Mouse (Mus musculus) midbrain, embryonic 14.5 days (tissue): ENCODE measurements at regions not wholly inside any gene's neighbourhood (a gene's known extent, or its start where the extent isn't known, plus 50 kb on each side); places are given as distances from the start of the nearest gene placed in this dataset.

Experiments
- ATAC-seq: fragments of 200-750 bp; cut with Nextera tagmentation; 2 replicates; pipeline ENCODE4 v1.8.0; 2017; ENCODE audit warnings: moderate number of reproducible peaks, moderate library complexity; ENCODE audit not compliant: low FRiP score, low TSS enrichment
- DNase-seq: peaks from one replicate; pipeline ENCODE4 v3.0.0-alpha.2; 2015
- H3K27ac ChIP-seq: fragments of 300-500 bp; sonication (generic); replicated peaks from 2 replicates; pipeline ENCODE4 v1.5.1; 2014; ENCODE audit warnings: mild to moderate bottlenecking, low read depth, low read length, moderate library complexity
- H3K27me3 ChIP-seq: fragments of 300-500 bp; sonication (generic); 2 replicates; pipeline ENCODE4 v1.6.1; 2014; ENCODE audit warnings: low read length, control low read depth, mixed read lengths; ENCODE audit not compliant: control insufficient read depth, insufficient read depth
- H3K36me3 ChIP-seq: fragments of 300-500 bp; sonication (generic); 2 replicates; pipeline ENCODE4 v1.6.1; 2014; ENCODE audit warnings: low read length, control low read depth; ENCODE audit not compliant: control insufficient read depth, insufficient read depth
- H3K4me1 ChIP-seq: fragments of 300-500 bp; sonication (generic); 2 replicates; pipeline ENCODE4 v1.6.1; 2014; ENCODE audit warnings: mild to moderate bottlenecking, antibody characterized with exemption, low read length, control low read depth; ENCODE audit not compliant: control insufficient read depth, insufficient read depth
- H3K4me2 ChIP-seq: fragments of 300-500 bp; sonication (generic); 2 replicates; pipeline ENCODE4 v1.6.1; 2014; ENCODE audit warnings: mild to moderate bottlenecking, low read length, moderate library complexity
- H3K4me3 ChIP-seq: fragments of 300-500 bp; sonication (generic); replicated peaks from 2 replicates; pipeline ENCODE4 v1.5.1; 2014; ENCODE audit warnings: low read depth, low read length
- H3K9ac ChIP-seq: fragments of 300-500 bp; sonication (generic); replicated peaks from 2 replicates; pipeline ENCODE4 v1.6.1; 2014; ENCODE audit warnings: mild to moderate bottlenecking, low read length, moderate library complexity
- H3K9me3 ChIP-seq: fragments of 300-500 bp; sonication (generic); 2 replicates; pipeline ENCODE4 v1.6.1; 2016; ENCODE audit warnings: low read length, control low read depth, mixed read lengths; ENCODE audit not compliant: control insufficient read depth
- WGBS: fragments of 180-500 bp; shearing (Covaris S2); extraction: QIAGEN DNeasy Blood & Tissue Kit; methylation state at CpG from one replicate; pipeline ENCODE4 v1.1.7; 2014; 5-methylcytosine and 5-hydroxymethylcytosine counted together

DNA sequence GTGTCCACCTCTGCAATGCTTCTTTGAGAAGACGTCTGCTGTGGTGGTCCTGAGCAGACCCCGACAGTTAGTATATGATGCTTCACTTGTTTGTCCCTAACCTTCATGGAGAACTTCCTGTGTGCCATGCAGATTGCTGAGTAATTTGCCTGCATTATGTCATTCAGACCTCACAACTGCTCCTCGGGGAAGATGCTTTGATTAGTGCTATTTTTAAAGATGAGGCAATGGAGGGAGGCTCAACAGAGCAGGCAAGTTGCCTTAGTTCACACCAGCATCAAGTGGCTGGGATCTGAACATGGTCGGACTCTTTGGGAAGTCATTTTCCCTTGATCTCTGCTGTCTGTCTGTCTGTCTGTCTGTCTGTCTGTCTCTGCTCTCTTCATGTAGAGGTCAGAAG lies 95.5 kb upstream of the Lrig1 start:
- Histone ChIP-seq H3K4me2 (no peak overlapping the region), H3K4me1 (no peaks in the 10 kb centered on the region), H3K27ac (no peak overlapping the region), H3K36me3 (no peaks in the 10 kb centered on the region), H3K4me3 (no peak overlapping the region), H3K27me3 (no peaks in the 10 kb centered on the region), H3K9ac (no peak overlapping the region), H3K9me3 (no peaks in the 10 kb centered on the region)
- 89% methylated on average over 4 of the region's 4 CpGs for WGBS
- no peak for ATAC-seq
- no peak for DNase-seq

DNA sequence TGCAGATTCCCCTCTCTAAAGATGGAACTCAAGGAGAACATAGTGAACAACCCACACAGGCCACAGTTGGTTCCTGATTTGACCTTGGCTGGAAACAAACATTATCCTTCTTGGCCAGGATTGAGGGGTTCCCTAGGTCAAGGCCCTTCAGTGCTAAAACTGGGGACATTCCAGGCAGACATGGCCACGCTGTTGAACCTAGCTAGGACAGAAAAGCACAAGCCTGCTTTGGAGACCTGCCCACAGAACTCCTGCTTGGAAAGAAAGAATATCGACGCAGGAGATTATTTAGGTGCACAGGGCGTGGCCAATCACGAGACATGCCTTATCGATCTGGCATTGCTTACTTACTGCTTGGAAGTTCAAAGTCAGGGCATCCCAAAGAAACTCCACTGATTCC lies 93.6 kb upstream of the Lrig1 start:
- ATAC-seq, result no peak
- H3K9me3 ChIP-seq, result no peaks in the 10 kb centered on the region
- H3K4me2 ChIP-seq, result no peak overlapping the region
- H3K9ac ChIP-seq, result no peak overlapping the region
- no peak overlapping the region for H3K27ac ChIP-seq
- H3K36me3 ChIP-seq, result no peaks in the 10 kb centered on the region
- 91% methylated on average over 6 of the region's 6 CpGs for WGBS
- H3K27me3 ChIP-seq, result no peaks in the 10 kb centered on the region
- H3K4me3 ChIP-seq, result no peak overlapping the region
- no peak for DNase-seq
- peaks cover 9% of the 10 kb centered on the region; the same call in 1 of the 2 replicates for H3K4me1 ChIP-seq

GRCm38 (mm10) chr6:94792312-94792711 lies 92.4 kb upstream of the Lrig1 start:
- Histone ChIP-seq H3K4me1 (peaks cover 9% of the 10 kb centered on the region; the same call in 1 of the 2 replicates), H3K36me3 (no peaks in the 10 kb centered on the region), H3K9ac (no peak overlapping the region), H3K4me2 (no peak overlapping the region), H3K27me3 (no peaks in the 10 kb centered on the region), H3K9me3 (no peaks in the 10 kb centered on the region), H3K27ac (no peak overlapping the region), H3K4me3 (no peak overlapping the region)
- ATAC-seq (no peak), DNase-seq (no peak)
- WGBS, result 86% methylated on average over 4 of the region's 4 CpGs

DNA sequence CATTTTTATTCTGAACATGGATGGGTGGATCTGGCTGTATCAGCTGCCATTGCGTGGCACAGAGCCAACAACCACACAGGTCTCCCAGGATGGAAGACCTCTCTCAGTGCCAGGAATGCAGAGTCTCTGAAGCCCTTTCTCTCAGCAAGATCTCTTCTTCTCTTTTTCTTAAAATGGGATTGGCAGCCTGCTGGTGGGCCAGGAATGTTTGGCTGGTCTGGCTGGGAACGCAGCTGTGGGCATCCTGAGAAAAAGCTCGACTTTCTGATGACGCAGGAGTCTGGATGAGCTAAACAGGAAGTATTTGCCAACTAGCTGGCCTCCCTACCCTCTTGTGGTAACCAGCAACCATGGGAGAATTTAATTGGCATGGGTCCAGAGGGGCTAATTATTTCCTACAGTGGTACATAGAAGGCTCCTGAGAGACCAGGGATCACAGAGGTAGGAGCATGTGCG lies 89.4 kb upstream of the Lrig1 start:
- Histone ChIP-seq H3K4me3 (no peak overlapping the region), H3K36me3 (no peaks in the 10 kb centered on the region), H3K27me3 (no peaks in the 10 kb centered on the region), H3K4me2 (no peak overlapping the region), H3K27ac (peak overlapping the region; percentile 39; the same call in 1 of the 2 replicates), H3K9ac (no peak overlapping the region), H3K4me1 (peaks cover 9% of the 10 kb centered on the region; the same call in 1 of the 2 replicates), H3K9me3 (no peaks in the 10 kb centered on the region)
- 51% methylated on average over 5 of the region's 5 CpGs for WGBS
- DNase-seq (peak; percentile 79), ATAC-seq (peak; percentile 62; the same call in 1 of the 2 replicates)

DNA sequence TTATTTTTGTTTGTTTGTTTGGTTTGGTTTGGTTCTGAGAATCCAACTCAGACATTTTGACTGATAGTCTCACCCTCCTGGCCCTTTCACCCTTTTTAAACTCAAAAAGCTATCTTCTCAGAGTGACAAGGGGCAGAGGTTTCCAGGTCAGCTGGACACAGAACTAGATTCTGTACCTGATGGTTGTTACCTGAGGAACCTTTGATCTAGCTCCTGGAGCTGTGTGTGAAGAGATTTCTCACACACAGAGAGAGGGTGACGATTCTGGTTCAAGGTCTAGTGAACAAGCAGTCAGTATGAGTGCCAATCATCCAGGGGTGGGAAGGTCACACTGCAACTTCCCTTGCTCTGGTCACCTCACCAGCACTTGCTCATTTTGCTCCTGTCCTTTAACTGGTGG lies 83.5 kb upstream of the Lrig1 start:
- 71% methylated on average over 1 of the region's 1 CpGs for WGBS
- no peak overlapping the region for H3K4me3 ChIP-seq
- H3K9ac ChIP-seq, result no peak overlapping the region
- no peak overlapping the region for H3K4me2 ChIP-seq
- DNase-seq (no peak), ATAC-seq (no peak)
- no peak overlapping the region for H3K27ac ChIP-seq
- no peaks in the 10 kb centered on the region for H3K27me3 ChIP-seq
- no peaks in the 10 kb centered on the region for H3K4me1 ChIP-seq
- H3K36me3 ChIP-seq, result no peaks in the 10 kb centered on the region
- H3K9me3 ChIP-seq, result no peaks in the 10 kb centered on the region

DNA sequence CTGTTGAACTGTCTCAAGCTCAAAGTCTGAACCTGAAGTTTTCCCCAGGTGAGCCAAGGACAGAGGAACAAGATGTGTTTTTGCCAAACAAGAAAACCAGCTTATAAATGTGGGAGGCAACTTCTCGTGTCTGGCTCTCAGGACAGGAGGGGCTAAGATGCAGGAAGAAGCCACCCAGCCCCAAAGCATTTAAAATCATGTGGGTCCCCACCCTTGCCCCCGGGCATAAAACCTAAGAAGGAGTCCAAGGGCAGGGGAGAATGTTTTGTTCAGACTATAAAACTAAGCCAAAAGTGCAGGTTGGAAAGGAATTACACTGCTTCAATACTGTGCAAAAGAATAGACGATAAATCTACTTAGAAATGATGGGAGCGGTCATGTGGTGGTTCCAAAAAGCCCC lies 80.7 kb upstream of the Lrig1 start:
- no peak overlapping the region for H3K27ac ChIP-seq
- no peak overlapping the region for H3K9ac ChIP-seq
- no peaks in the 10 kb centered on the region for H3K9me3 ChIP-seq
- 89% methylated on average over 4 of the region's 4 CpGs for WGBS
- no peak overlapping the region for H3K4me3 ChIP-seq
- no peaks in the 10 kb centered on the region for H3K27me3 ChIP-seq
- H3K36me3 ChIP-seq, result no peaks in the 10 kb centered on the region
- ATAC-seq (no peak), DNase-seq (no peak)
- H3K4me1 ChIP-seq, result no peaks in the 10 kb centered on the region
- no peak overlapping the region for H3K4me2 ChIP-seq

GRCm38 (mm10) chr6:94779854-94780253 lies 79.9 kb upstream of the Lrig1 start:
- H3K36me3 ChIP-seq, result no peaks in the 10 kb centered on the region
- no peaks in the 10 kb centered on the region for H3K4me1 ChIP-seq
- H3K27me3 ChIP-seq, result no peaks in the 10 kb centered on the region
- 84% methylated on average over 7 of the region's 7 CpGs for WGBS
- H3K4me2 ChIP-seq, result no peak overlapping the region
- no peak overlapping the region for H3K4me3 ChIP-seq
- no peak overlapping the region for H3K9ac ChIP-seq
- no peak for ATAC-seq
- H3K9me3 ChIP-seq, result no peaks in the 10 kb centered on the region
- DNase-seq, result no peak
- H3K27ac ChIP-seq, result no peak overlapping the region

DNA sequence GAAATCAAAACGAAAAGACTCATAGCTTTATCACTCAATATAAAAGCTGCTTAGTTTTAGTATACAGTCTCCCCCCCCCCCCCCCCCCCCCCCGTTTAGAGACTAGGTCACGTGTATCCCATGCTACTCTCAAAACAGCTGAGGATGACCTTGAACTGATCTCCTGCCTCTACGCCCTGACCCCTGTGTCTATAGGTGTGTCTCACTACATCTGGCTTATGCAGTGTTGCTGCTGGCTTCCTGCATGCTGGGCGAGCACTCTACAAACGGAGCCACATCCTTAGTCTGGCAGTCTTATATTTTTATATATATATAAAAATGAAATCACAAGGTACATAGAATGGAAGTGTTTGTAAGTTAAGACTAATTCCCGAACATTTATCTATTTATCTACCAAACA lies 79.3 kb upstream of the Lrig1 start:
- no peaks in the 10 kb centered on the region for H3K36me3 ChIP-seq
- H3K27ac ChIP-seq, result no peak overlapping the region
- no peak for ATAC-seq
- H3K9ac ChIP-seq, result no peak overlapping the region
- H3K27me3 ChIP-seq, result no peaks in the 10 kb centered on the region
- 80% methylated on average over 7 of the region's 7 CpGs for WGBS
- no peak overlapping the region for H3K4me3 ChIP-seq
- no peak for DNase-seq
- no peak overlapping the region for H3K4me2 ChIP-seq
- H3K9me3 ChIP-seq, result no peaks in the 10 kb centered on the region
- peaks cover 2% of the 10 kb centered on the region; the same call in 1 of the 2 replicates for H3K4me1 ChIP-seq

- no peak overlapping the region for H3K27ac ChIP-seq
- no peak overlapping the region for H3K9ac ChIP-seq
- H3K4me1 ChIP-seq, result peaks cover 6% of the 10 kb centered on the region; the same call in 1 of the 2 replicates
- H3K4me2 ChIP-seq, result no peak overlapping the region
- DNase-seq (no peak), ATAC-seq (no peak)
- H3K9me3 ChIP-seq, result no peaks in the 10 kb centered on the region
- H3K4me3 ChIP-seq, result no peak overlapping the region
- H3K36me3 ChIP-seq, result no peaks in the 10 kb centered on the region
- 71% methylated on average over 1 of the region's 1 CpGs for WGBS
- H3K27me3 ChIP-seq, result no peaks in the 10 kb centered on the region
Observed at GRCm38 (mm10) chr6:94778797-94779196, 78.8 kb upstream of the Lrig1 start.
